Mouse (Mus musculus): Measurements from ENCODE around the gene Cd300e. TPM values are rescaled to one million over a fixed set of nuclear protein-coding genes. Genes with fewer than 3 reads are reported as not detected.

Gene Cd300e
- total RNA-seq (2021): not detected
- long read RNA-seq, experiment 1: 0 reads
- long read RNA-seq, experiment 2: 0 reads

GRCm38 (mm10) chr11:115062077-115062476 is at the start of gene Cd300e:
Cd300e (minus strand) TSS chr11:115062177.
- DNase-seq: no peak

- DNase-seq: no peak
These were observed 48.3 kb upstream of the Cd300e start for GRCm38 (mm10) chr11:115110271-115110670.

- DNase-seq: no peak
These were observed 46.2 kb upstream of the Cd300e start for GRCm38 (mm10) chr11:115108176-115108575.

- DNase-seq: no peak
These were observed 45.5 kb upstream of the Cd300e start for GRCm38 (mm10) chr11:115107403-115107916.

DNA sequence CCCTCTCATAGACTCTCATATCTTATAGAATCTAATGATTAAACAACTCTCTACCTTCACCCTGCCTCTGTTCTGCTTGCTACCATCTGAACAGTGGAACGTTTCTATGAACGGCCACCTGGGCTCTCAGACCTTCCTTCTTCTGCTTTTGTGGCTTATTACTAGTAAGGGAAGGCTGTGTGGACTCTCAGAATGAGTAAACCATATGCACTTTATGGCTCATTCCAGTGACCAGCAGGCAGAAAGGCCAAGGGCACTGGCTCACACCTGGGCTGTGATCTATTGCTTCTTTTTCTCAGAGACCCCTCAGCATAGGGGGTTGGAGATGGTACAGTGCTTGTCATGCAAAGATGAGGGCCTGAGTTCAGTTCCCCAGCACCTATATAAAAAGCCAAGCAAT is 44.7 kb upstream of the Cd300e start:
- DNase-seq: no peak

GRCm38 (mm10) chr11:115104769-115105563 is 43.0 kb upstream of the Cd300e start:
- DNase-seq: no peak

- no peak for DNase-seq
These were observed 41.8 kb upstream of the Cd300e start for GRCm38 (mm10) chr11:115103470-115104413.

DNA sequence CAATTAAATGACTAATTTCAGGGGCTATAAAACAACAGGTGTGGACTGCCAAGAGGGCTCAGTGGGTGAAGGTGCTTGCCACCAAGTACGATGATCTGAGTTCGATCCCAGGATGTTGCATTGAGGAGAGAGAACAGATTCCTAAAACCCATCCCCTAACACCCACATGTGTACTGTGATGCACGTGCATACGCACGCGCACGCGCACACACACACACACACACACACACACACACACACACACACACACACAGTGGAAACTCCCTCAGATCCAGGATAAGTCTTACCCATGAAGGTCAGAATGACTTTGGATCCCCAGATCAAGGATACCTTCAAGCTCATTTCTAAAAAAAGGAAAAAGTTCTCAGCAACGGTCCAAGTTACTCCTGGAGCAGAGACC is 40.1 kb upstream of the Cd300e start:
- no peak for DNase-seq

- DNase-seq: no peak
These were observed 39.7 kb upstream of the Cd300e start for GRCm38 (mm10) chr11:115101615-115102051.

DNA sequence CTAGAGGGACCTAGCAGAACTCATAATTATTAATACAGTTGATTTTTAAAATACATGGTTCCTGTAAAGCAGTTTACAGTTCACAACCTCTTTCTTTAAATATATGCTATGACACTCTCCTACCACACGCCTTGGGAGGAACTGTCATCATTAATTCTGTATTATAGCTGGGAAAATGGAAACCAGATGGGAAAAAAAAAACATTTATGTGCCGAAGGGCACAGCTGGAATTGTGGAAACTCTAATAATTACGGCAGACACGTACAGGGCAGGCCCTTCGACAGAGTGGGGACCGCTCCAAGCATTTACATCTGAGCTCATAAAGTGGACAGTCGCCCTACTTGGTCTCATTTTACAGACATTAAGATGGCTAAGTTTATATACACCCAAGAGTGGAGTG is 38.8 kb upstream of the Cd300e start:
- DNase-seq: no peak

DNA sequence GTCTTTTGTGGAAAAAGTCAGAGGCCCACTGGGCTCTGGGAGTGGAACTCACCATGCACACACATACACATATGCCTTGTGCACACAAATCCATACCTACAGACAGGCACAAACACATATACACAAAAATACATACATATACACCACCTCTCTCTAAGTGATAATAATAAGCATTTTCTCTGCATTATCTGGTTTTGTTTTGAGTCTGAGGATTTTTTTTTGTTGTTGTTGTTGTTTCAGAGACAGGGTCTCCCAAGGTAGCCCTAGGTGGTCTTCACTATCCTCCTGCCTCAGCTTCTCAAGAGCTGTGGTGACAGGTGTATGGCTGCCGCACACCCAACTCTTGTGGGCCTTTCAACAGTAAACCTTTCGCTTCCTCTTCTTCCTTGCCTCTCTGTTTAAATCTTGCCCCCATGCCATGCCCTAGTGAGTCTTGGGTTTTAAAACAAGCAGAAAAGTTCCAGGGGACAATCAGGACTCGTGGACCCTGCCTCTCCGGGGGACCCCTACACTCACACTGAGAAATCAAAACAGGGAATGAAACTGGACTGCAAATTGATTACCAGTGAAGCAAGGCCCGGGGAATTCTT is 38.1 kb upstream of the Cd300e start:
- DNase-seq: no peak

DNA sequence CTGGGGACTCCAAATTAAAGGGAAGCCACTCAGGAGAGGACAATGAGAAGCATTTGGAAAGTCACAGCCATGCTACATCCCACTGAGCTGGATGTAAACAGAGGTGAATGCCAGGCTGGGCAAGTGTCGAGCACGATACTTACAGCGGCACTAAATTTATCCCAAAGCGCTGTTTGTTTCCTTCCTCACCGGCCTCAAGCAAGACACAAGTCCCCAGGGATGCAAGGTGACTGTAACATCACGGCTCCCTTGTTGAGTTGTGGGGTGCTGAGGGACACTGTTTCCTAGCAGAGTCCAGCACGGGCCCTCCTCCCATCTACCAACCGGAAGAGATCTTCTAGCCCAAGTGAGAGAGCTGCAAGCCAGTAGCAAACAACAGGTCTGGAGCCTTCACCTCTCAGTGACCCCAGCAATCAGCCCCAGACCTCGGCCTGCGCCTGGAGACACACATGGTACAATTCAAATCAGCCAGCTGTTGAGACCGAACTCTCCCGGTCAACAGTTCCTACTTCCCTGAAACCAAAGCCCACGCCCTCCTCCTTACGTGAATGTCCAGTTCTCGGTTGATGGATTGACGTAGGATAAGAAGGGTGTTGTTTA is 37.4 kb upstream of the Cd300e start:
- DNase-seq: no peak

- no peak for DNase-seq
These were observed 36.4 kb upstream of the Cd300e start for GRCm38 (mm10) chr11:115098203-115098932.

DNA sequence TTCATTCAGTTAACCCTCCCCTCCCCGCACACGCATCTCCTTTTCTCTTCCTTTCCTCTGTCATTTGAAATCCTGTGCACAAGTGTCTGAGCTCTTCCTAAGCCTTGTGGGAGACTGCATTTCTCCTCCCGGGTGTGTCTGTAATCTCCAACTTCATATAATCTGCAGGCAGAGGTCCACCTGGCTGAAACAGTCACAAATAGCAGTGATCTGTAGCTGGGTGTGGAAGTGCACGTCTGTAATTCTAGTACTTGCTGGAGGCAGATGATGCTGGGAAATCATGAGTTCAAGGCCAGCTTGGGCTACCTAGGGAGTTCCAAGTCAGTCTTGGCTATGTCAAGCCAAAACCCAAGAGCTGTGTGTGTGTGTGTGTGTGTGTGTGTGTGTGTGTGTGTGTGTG is 30.2 kb upstream of the Cd300e start:
- DNase-seq: no peak

DNA sequence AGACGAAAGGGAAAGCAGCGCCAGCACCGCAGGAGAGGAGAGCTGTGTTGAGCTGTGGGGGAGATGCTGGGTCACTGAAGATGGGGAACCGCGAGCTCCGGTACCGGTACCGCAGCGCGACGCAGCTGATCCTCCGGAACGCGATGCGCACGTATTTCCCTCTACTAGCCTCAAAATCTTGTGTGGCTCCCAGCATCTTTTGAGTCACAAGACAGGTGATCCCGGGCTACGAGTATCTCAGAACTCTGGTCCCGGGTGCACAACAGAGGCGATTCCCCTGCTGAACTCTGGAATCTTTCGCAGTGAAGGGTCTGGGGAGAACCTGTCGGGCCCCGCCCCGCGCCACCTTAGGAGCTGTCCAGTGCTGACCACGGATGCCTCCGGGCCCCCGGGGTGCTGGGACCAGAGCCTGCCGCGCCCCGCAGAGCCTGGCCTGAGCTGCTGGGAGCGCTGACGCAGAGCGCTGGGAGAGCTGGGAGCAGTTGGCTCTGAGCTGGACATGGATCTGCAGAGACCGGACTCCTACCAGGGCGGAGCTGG is 29.5 kb upstream of the Cd300e start, which contains the start of gene Rab37:
Gene Rab37 (plus strand): TSS at position 70 of the 540 bp plus-strand sequence.
- DNase-seq: no peak

GRCm38 (mm10) chr11:115089853-115090252 is 27.9 kb upstream of the Cd300e start:
- no peak for DNase-seq

GRCm38 (mm10) chr11:115086213-115086612 is 24.2 kb upstream of the Cd300e start:
- DNase-seq: no peak

DNA sequence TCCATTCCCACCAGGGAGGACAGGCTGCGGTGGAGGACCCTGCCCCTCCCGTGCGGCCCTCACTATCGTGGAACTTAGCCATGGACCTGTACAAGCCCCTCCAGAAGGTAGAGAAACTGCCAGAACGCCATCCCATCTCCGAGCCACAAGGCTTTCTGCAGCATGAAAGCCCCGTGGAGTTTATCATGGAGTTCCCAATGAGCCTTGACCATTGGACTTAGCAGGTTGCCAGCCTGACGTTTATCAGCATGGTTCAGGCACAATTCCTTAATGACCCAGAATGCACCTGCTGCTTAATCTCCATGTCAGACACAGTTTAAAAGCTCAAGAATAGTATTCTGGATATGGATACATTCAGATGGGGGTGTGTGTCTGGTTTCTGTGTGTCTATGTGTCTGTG is 23.1 kb upstream of the Cd300e start:
- no peak for DNase-seq

DNA sequence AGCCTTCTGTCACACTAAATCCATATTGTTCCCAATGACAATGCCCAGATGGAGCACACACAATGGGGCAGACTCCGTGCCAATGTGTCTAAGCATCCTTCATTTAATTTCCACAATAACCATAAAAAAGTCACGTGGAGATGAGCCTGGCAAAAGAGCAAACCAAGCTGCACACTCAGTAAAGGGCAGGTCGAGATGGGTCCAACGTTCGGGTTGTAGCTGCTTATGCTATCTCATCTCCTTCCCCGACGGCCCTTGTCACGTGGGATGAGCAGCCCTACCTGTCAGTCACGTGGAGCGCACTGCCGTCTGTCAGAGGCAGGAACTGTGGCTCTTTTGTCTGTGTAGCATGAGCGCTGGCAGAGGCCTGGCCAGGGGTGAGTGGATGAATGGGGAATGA is 22.6 kb upstream of the Cd300e start:
- DNase-seq: no peak

- peak; percentile 75 for DNase-seq
These were observed 21.6 kb upstream of the Cd300e start for GRCm38 (mm10) chr11:115083376-115084139.
